Mouse (Mus musculus) bone marrow, adult 2 months (tissue): ENCODE data around the gene Ddx39.

Source experiments
- CTCF ChIP-seq: fragments of 200-500 bp; IDR thresholded peaks from 2 replicates; pipeline ENCODE4 v1.5.1; 2011; ENCODE audit warnings: low read length, control low read depth; ENCODE audit not compliant: control insufficient read depth, insufficient read depth
- POLR2A ChIP-seq: fragments of 200-500 bp; IDR thresholded peaks from 2 replicates; pipeline ENCODE4 v1.6.1; 2011; ENCODE audit warnings: low read depth, mild to moderate bottlenecking, control low read depth, low read length, borderline replicate concordance; ENCODE audit not compliant: control insufficient read depth

- TF ChIP-seq POLR2A (no peak), CTCF (no peak)
Observed at GRCm38 (mm10) chr8:83764116-83764515, 49.1 kb downstream of the Ddx39 start.
